Mouse (Mus musculus) cerebellum, adult 9-11 months (tissue): ENCODE results near the gene Rab3b.

ENCODE experiments used
- DNase-seq: peaks from one replicate; pipeline ENCODE4 v3.0.0; 2022

Rab3b gene

GRCm38 (mm10) chr4:108878963-108879822, at the start of gene Rab3b:
TSS of gene Rab3b (plus strand) at chr4:108879063.
- DNase-seq = peak; percentile 20

DNA sequence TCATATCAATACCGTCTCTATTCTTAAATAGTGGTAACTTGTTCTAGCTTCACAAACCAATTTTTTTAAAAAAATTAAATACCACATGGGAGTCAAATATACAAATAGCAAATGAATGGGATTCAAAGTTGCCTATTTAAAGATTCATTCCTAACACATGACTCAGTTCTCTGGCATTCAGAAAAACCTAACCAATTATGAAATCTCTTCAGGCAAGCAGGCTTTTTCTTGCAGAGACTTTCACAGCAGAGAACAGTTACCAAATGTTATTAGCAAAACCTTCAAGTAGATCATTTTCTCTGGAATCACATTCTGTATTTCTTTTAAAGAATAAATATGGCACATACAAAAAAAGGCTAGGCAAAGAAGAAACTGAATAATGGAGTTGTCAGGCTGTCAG, 48.2 kb upstream of the Rab3b start:
- DNase-seq = no peak

DNA sequence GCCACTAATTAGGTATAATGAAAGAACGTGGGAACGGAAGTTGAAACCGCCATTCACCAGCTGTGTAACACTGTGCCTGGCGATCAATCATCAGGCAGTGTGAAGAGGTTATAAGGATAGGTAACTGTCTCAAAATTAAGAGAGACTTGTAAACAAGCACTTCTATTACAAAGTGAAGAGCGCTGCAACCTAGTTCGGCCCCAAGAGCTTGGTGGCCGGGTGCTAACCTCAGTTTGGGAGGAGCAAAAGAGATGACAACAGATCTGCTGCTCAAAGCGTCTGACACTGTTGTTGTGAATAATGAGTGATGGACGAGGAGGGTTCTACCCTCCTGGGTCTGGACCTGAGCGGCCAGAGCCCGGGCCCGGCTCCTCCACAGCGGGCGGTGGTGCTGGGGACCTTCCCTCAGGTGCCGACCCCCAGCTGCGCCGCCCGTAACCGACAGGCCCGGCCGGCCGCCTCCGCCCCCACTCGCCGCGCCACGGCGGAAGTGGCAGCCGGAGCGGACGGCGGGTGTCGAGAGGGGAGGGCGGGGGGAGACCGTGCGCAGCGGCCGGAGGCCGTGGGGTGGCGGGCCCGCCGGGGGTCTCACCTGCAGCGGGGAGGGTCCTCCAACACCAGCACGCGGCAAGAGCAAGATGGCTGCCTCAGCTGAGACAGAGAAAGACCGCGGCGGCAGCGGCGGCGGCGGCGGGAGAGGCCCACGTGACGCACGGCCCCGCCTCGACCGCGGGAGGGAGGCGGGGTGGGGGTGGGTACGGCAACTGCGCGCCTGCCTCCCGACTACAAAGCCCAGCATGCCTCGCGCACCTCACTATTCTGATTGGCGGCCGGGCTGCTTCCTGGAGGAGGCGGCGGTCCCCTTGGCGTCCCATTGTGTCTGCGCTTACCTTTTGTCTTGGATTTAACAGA, 45.7 kb upstream of the Rab3b start, which contains the start of gene Btf3l4:
Btf3l4 (minus strand) TSS at position 699 of the 912 bp plus-strand sequence.
- DNase-seq = peak; percentile 93

- no peak for DNase-seq
Measured at GRCm38 (mm10) chr4:108833828-108834114, 45.1 kb upstream of the Rab3b start.

DNA sequence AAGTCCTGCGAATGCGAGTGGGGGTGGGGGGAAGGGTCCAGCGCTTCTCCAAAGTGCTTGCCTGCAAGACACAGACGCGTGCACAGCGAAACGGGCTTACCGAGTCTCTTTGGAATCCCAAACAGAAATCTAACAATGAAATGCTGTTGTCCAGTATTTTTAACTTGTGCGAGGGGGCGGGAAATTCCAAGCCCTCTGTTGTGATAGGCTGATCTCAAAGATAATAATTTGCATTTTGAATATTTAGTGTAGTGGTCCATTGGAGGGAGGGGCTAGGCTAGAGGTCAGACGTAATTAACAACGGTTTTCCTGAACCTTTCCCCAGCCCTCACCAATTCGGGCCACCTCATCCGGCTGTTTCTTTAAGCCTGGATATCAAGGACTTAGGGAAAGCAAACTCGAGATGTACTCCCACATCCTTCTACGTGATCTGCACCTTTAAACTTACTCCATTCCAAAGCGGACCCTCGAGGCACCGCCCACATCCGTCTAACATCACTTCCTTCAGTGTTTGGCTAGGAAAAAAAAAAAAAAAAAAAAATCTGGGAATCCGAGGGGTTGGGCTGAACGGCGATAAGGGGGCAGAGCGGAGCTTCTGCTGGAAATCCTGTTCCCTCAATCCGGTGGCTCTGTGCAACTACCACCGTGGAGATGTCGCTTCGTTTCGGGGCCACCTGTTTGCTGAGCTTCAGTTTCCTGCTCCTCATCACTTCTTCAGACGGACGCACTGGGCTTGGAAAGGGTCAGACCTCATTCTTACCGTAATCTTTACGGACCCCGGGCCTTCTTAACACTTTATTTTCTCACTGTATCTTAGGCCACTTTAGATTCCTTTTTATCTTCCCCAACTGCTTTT, 44.5 kb upstream of the Rab3b start, which contains the start of gene Txndc12:
Txndc12 (plus strand) TSS at position 487 of the 856 bp plus-strand sequence.
- DNase-seq = peak; percentile 88

- DNase-seq = peak; percentile 62
Measured at GRCm38 (mm10) chr4:108834971-108835311, 43.9 kb upstream of the Rab3b start.

DNA sequence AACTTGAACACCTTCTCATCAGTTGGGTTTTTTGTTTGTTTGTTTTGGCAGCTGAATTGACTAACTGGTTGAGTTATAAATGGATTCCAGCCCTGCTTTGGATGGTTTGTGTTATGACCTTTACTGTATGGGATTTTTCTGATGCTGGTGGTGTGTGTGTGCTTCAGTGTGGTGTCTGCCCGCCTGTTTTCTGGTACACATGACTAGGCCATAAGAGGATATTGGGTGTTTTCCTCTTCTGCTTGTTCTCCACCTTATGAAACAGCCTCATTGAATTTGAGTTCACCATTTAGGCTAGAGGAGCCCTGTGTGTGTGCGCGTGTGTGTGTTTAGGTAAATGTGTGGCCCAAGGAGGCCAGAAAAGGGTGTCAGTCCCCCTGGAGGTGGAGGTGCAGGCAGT, 43.4 kb upstream of the Rab3b start:
- DNase-seq = no peak

GRCm38 (mm10) chr4:108838031-108838430, 40.8 kb upstream of the Rab3b start:
- DNase-seq = peak; percentile 65

- no peak for DNase-seq
Measured at GRCm38 (mm10) chr4:108841920-108842578, 36.8 kb upstream of the Rab3b start.

GRCm38 (mm10) chr4:108843336-108843735, 35.5 kb upstream of the Rab3b start:
- no peak for DNase-seq

DNA sequence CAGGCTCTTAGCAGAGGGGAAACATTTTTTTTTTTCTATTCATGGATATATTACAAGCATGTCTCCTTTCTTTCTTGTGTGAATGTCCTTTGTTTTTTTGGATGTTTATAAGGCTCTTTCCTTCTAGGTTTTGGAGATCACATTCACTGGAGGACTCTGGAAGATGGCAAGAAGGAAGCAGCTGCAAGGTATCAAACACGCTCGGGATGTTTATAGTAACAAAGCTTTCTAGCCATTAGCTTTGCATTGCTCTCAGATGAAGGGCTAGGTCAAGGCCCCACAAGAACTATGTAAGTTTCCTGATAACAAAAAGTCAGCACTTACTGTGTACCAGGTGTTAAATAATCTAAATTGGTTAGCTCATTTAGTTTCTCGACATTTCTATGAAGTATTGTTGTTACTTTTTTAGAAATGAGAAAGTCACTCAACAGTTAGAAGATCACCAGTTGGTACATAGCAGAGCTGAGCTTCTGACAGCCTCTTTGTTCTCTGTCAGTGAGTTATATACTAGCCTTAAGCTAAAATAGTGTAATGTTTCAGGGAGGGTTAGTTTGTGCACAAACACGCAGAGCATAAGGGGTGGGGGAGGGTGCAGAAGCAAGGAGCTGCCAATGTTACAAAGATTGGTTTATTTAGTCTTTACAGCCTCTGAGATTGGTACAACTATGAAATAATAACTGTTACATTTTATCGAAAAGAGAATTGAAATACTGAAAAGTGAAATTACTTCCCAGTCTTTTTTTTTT, 32.9 kb upstream of the Rab3b start:
- DNase-seq = no peak

GRCm38 (mm10) chr4:108847715-108848504, 31.0 kb upstream of the Rab3b start, which contains the start of gene Kti12:
TSS of gene Kti12 (plus strand) at chr4:108847785.
- DNase-seq = peak; percentile 87

DNA sequence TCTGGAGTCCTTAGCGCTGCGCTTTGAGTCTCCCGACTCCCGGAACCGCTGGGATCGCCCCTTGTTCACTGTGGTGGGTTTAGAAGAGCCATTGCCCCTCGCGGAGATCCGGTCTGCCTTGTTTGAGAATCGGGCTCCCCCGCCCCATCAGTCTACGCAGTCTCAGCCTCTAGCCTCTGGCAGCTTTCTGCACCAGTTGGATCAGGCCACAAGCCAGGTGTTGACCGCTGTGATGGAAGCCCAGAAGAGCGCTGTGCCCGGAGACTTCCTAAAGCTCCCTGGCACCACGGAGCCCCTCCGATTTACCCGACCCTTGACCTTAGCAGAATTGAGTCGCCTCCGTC, 30.4 kb upstream of the Rab3b start, which contains the start of gene A730015C16Rik:
A730015C16Rik (minus strand) TSS at position 115 of the 344 bp plus-strand sequence.
- DNase-seq = peak; percentile 45

DNA sequence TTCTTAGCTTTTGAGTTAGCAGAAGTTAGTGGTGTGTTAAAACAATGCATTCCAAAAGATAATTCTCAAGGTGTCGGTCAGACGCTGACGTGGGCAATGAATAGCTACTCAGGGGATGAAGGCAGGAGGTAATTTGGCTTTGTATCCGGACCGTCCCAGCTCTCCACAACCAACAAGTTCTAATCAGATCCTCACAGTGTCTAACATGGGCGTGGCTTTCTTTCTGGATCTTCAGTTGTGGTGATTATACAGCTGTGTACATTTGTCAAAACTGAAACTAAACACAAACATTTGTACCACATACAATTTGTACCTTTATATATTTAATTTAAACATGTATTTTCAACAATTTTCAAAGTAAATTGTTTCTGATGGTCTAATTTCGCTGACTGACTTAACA, 12.1 kb upstream of the Rab3b start:
- no peak for DNase-seq

DNA sequence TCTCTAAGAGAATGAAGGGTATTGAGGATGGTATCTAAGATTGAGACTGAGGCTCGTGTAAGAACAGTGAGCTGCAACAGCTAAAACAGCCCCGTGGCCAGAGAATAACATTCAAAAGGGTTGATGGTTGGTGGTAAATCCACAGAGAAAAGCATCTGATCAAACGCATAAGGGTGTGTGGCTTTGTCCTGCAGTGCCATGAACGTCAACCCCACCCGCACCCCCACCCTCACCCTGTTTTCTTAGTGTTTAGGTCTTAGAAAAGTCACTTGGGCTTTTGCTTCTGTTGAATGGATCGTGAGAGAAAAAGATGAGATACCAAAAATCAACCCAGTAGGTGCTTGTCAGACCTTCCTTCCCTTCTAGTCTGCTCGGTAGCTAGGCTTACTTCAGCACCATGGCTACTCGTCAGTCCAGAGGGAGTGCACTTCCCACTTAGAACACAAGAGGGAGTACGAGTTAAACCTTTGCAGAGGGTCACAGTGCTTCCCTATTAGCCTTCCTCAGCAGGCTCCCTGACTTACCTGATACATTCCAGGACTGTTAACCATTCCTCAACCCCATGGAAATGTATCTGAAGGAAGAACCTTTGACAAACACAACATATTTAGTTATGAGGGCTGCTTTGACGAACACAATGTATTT, 9.0 kb upstream of the Rab3b start:
- DNase-seq = peak; percentile 81

DNA sequence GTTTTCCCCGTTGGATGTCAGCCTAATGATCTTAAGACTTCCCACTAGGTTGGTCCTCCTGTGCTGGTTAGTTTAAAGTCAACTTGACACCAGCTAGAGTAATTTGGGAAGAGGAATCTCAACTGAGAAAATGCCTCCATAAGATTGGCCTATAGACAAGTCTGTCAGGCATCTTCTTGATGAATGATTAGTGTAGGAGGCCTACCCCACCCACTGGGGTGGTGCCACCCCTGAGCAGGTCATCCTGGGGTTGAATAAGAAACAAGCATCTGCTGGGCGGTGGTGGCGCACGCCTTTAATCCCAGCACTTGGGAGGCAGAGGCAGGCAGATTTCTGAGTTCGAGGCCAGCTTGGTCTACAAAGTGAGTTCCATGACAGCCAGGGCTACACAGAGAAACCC, 5.1 kb upstream of the Rab3b start:
- DNase-seq = no peak

DNA sequence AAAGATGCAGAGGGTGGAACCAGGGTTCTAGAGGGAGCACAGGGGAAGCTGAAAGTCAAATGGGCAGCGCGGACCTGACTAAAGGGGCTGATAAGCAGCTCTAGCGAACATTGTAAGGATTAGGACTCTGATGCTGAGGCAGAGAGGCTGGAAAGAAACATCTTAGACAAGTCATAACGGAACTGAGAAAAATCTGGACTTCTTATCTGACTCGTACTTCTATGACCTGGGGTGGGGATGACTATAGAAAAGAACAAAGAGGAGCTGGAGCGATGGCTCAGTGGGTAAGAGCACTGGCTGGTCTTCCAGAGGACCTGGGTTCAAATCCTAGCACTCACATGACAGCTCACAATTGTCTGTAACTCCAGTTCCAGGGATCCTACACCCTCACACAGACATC, 962 bp upstream of the Rab3b start:
- DNase-seq = no peak

DNA sequence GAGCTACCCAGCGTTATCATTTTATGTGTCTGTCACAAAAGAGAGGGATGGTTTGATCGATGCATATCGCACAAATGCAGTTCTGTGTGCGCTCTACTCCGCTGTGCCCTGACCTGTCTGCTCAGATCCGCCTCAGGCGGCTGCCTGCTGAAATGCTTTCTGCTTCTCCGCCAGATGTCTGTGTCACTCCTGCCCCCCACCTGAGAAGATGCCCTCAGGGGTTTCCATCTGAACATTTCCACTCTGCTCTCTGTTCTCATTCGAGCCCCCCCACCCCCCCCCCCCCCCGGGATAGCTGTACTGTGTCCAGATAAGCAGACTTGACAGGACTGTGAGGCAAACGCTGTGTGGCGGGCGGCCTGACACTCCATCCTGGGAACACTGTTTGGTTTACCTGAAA, 5.0 kb downstream of the Rab3b start:
- DNase-seq = no peak

DNA sequence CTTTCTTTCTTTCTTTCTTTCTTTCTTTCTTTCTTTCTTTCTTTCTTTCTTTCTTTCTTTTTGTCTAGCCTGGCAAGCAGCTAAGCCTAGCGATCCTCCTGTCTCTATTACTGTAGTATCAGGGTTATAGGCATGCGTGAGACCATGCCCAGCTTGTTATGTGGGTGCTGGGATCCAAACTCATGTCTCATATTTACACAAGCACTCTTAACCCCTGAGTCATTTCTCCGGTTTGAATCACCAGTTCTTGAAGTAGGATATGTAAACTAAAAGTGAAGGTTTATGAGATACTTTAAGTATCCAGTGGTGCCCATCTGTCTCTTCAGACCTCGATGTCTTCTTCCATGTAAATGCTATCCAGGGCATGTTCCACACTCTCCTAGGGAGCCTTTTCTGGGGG, 8.6 kb downstream of the Rab3b start:
- no peak for DNase-seq

DNA sequence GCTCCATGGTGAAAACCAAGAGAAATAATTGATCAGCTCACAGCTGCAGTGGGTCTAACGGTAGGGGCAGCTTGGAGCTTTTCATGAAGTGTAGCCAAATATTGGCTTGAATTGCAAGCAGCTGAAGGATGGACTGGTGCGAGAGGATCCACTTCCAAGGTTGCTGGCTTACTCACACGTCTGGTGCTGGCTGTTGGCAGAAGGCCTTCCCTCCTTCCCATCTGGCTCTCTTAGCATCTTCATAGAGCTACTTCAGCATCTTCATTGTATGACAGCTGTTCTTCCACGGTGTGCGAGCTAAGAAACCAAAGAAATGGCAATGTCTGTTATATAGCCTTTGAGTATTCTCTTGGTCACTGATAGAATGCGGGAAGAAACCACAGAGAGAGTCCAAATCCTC, 12.0 kb downstream of the Rab3b start:
- DNase-seq = no peak
